9 mouse cellular contexts compared by ENCODE assay signal in genomic region chr15:99501292-99502260, GRCm38 (mm10). TPM values are rescaled to one million over a fixed set of nuclear protein-coding genes. Genes with fewer than 3 reads are reported as not detected.
DNase-seq lines count a peak whose midpoint lies in the region; ATAC-seq and TF ChIP-seq lines count a peak whose summit lies in the region.
"Had no signal": no experiment of that assay in that cellular context is flagged by ENCODE, and none has a peak within 500 bp of the region (broad histone marks: within the 10 kb centered on the region; RNA-seq: fewer than 3 reads in every experiment).

No protein-coding gene starts in this region.

- H3K4me1 ChIP-seq in lung, embryonic 15.5 days, result peaks cover 82% of the 10 kb centered on the region
- H3K4me1 ChIP-seq in embryonic facial prominence, embryonic 11.5 days (ENCODE audit: control insufficient read depth, insufficient read depth, low read length), result peaks cover 3% of the 10 kb centered on the region; the same call in 1 of the 2 replicates
- peaks cover 17% of the 10 kb centered on the region for H3K4me1 ChIP-seq in hindbrain, postnatal 0 days (ENCODE audit: insufficient read depth, low read length)
- peaks cover 14% of the 10 kb centered on the region for H3K4me1 ChIP-seq in midbrain, embryonic 12.5 days

- H3K27ac ChIP-seq in lung, embryonic 15.5 days, result peak overlapping the region; percentile 41
- no peak overlapping the region for H3K27ac ChIP-seq in embryonic facial prominence, embryonic 11.5 days (replicated peaks; ENCODE audit: low read depth, low read length)
- peak overlapping the region; percentile 52; the same call in 1 of the 2 replicates for H3K27ac ChIP-seq in hindbrain, postnatal 0 days
- peak overlapping the region; percentile 40 for H3K27ac ChIP-seq in midbrain, embryonic 12.5 days (replicated peaks)

- DNase-seq in lung, adult 18-20 months, result no peak
- DNase-seq in embryonic facial prominence, embryonic 11.5 days (ENCODE audit: low spot score), result peak; percentile 66
- DNase-seq in hindbrain, postnatal 0 days (ENCODE audit: low spot score), result peak; percentile 42
- DNase-seq in thymus, postnatal 25 days, result no peak
- no peak for DNase-seq in thymus, postnatal 10 days (ENCODE audit: low spot score in 2 of 2)

- H3K4me2 ChIP-seq in lung, embryonic 15.5 days, result no peak overlapping the region
- H3K4me2 ChIP-seq in embryonic facial prominence, embryonic 11.5 days (ENCODE audit: low read depth, low read length), result no peak overlapping the region
- H3K4me2 ChIP-seq in hindbrain, postnatal 0 days (ENCODE audit: low read depth, low read length), result no peak overlapping the region
- H3K4me2 ChIP-seq in midbrain, embryonic 12.5 days (replicated peaks), result no peak overlapping the region

- no peak for ATAC-seq in lung, embryonic 15.5 days (ENCODE audit: borderline replicate concordance, extremely low read depth, low FRiP score, low TSS enrichment)
- ATAC-seq in embryonic facial prominence, embryonic 11.5 days (replicated peaks; ENCODE audit: insufficient number of reproducible peaks, low FRiP score, low TSS enrichment, low read depth), result no peak
- no peak for ATAC-seq in hindbrain, postnatal 0 days
- no peak for ATAC-seq in midbrain, embryonic 12.5 days (ENCODE audit: low FRiP score, low read depth)
- no peak for ATAC-seq in activated CD4-positive, CD25-positive, alpha-beta regulatory T cell, adult 4 months

- H3K9ac ChIP-seq in lung, embryonic 15.5 days, result no peak overlapping the region
- H3K9ac ChIP-seq in embryonic facial prominence, embryonic 11.5 days (replicated peaks; ENCODE audit: low read length), result no peak overlapping the region
- H3K9ac ChIP-seq in hindbrain, postnatal 0 days (replicated peaks; ENCODE audit: low read length), result no peak overlapping the region; the same call in 1 of the 2 replicates
- H3K9ac ChIP-seq in midbrain, embryonic 12.5 days (replicated peaks), result no peak overlapping the region

- H3K4me3 ChIP-seq in lung, embryonic 15.5 days, result no peak overlapping the region
- H3K4me3 ChIP-seq in embryonic facial prominence, embryonic 11.5 days (ENCODE audit: low read depth, low read length), result no peak overlapping the region
- no peak overlapping the region for H3K4me3 ChIP-seq in hindbrain, postnatal 0 days (ENCODE audit: low read length)
- no peak overlapping the region for H3K4me3 ChIP-seq in midbrain, embryonic 12.5 days

- no peaks in the 10 kb centered on the region for H3K36me3 ChIP-seq in lung, embryonic 15.5 days
- no peaks in the 10 kb centered on the region for H3K36me3 ChIP-seq in embryonic facial prominence, embryonic 11.5 days (replicated peaks; ENCODE audit: control insufficient read depth, insufficient read depth, low read depth, low read length)
- H3K36me3 ChIP-seq in hindbrain, postnatal 0 days (ENCODE audit: insufficient read depth, low read length), result no peaks in the 10 kb centered on the region
- no peaks in the 10 kb centered on the region for H3K36me3 ChIP-seq in midbrain, embryonic 12.5 days

- no peaks in the 10 kb centered on the region for H3K9me3 ChIP-seq in lung, embryonic 15.5 days
- H3K9me3 ChIP-seq in embryonic facial prominence, embryonic 11.5 days (replicated peaks; ENCODE audit: control insufficient read depth, low read length), result no peaks in the 10 kb centered on the region
- H3K9me3 ChIP-seq in hindbrain, postnatal 0 days (ENCODE audit: low read length), result no peaks in the 10 kb centered on the region
- H3K9me3 ChIP-seq in midbrain, embryonic 12.5 days, result no peaks in the 10 kb centered on the region

- no peak for TF ChIP-seq CTCF in hindbrain, postnatal 0 days (IDR thresholded peaks at IDR 0.05; ENCODE audit: low read depth)

- WGBS in lung, embryonic 15.5 days, result 69% methylated on average over 20 of the region's 20 CpGs
- 50% methylated on average over 20 of the region's 20 CpGs for WGBS in embryonic facial prominence, embryonic 11.5 days
- WGBS in hindbrain, postnatal 0 days, result 57% methylated on average over 20 of the region's 20 CpGs
- WGBS in midbrain, embryonic 12.5 days, result 68% methylated on average over 20 of the region's 20 CpGs

- H3K27me3 ChIP-seq in lung, embryonic 15.5 days, result no peaks in the 10 kb centered on the region
- no peaks in the 10 kb centered on the region for H3K27me3 ChIP-seq in embryonic facial prominence, embryonic 11.5 days (ENCODE audit: control insufficient read depth, insufficient read depth, low read length)
- H3K27me3 ChIP-seq in hindbrain, postnatal 0 days (ENCODE audit: insufficient read depth, low read length), result no peaks in the 10 kb centered on the region
- H3K27me3 ChIP-seq in midbrain, embryonic 12.5 days, result peaks cover 4% of the 10 kb centered on the region

RNA-seq across cellular contexts. Expression of gene Faim2, which starts 26.4 kb away (rescaled TPM):
- 1.1 and 1.4 TPM in 2 replicates for polyA plus RNA-seq in lung, embryonic 15.5 days (2015; fragmentation: Nextera tagmentation; extraction: Ambion mirVana)
- polyA plus RNA-seq in embryonic facial prominence, embryonic 11.5 days (2014; fragmentation: Nextera tagmentation; extraction: Ambion mirVana), result 0.24 and 0.66 TPM in 2 replicates
- total RNA-seq in hindbrain, postnatal 0 days (2014; rRNA removed), result 30.5 and 33.4 TPM in 2 replicates
- polyA plus RNA-seq in hindbrain, postnatal 0 days (2015; fragmentation: Nextera tagmentation; extraction: Ambion mirVana), result 54.6 and 57.9 TPM in 2 replicates
- 2.0 and 3.1 TPM in 2 replicates for polyA plus RNA-seq in midbrain, embryonic 12.5 days (2016; fragmentation: Nextera tagmentation; extraction: Ambion mirVana)
- polyA plus RNA-seq in activated CD4-positive, CD25-positive, alpha-beta regulatory T cell, adult 4 months (2017; shearing (Covaris generic)), result under 1 TPM in 1 of 2 experiments, not detected in 1; 0.07 TPM
- total RNA-seq: neutrophil, adult 5-6 weeks had no signal

RNA-seq across cellular contexts. Expression of gene Bcdin3d, which starts 27.0 kb away (rescaled TPM):
- 15.0 and 16.1 TPM in 2 replicates for polyA plus RNA-seq in lung, embryonic 15.5 days (2015; fragmentation: Nextera tagmentation; extraction: Ambion mirVana)
- 15.1 and 16.7 TPM in 2 replicates for polyA plus RNA-seq in embryonic facial prominence, embryonic 11.5 days (2014; fragmentation: Nextera tagmentation; extraction: Ambion mirVana)
- 10.1 and 13.7 TPM in 2 replicates for total RNA-seq in hindbrain, postnatal 0 days (2014; rRNA removed)
- 12.6 and 12.7 TPM in 2 replicates for polyA plus RNA-seq in hindbrain, postnatal 0 days (2015; fragmentation: Nextera tagmentation; extraction: Ambion mirVana)
- 19.9 and 20.1 TPM in 2 replicates for polyA plus RNA-seq in midbrain, embryonic 12.5 days (2016; fragmentation: Nextera tagmentation; extraction: Ambion mirVana)
- 10 to 100 TPM; 23.3 to 23.5 TPM for polyA plus RNA-seq in activated CD4-positive, CD25-positive, alpha-beta regulatory T cell, adult 4 months (2017; shearing (Covaris generic))

RNA-seq across cellular contexts. Expression of gene Nckap5l, which starts 44.0 kb away (rescaled TPM):
- polyA plus RNA-seq in lung, embryonic 15.5 days (2015; fragmentation: Nextera tagmentation; extraction: Ambion mirVana), result 8.7 and 11.6 TPM in 2 replicates
- polyA plus RNA-seq in embryonic facial prominence, embryonic 11.5 days (2014; fragmentation: Nextera tagmentation; extraction: Ambion mirVana), result 9.0 and 9.7 TPM in 2 replicates
- 19.5 and 23.4 TPM in 2 replicates for total RNA-seq in hindbrain, postnatal 0 days (2014; rRNA removed)
- 10.0 and 11.4 TPM in 2 replicates for polyA plus RNA-seq in hindbrain, postnatal 0 days (2015; fragmentation: Nextera tagmentation; extraction: Ambion mirVana)
- polyA plus RNA-seq in midbrain, embryonic 12.5 days (2016; fragmentation: Nextera tagmentation; extraction: Ambion mirVana), result 12.9 and 15.8 TPM in 2 replicates
- polyA plus RNA-seq in activated CD4-positive, CD25-positive, alpha-beta regulatory T cell, adult 4 months (2017; shearing (Covaris generic)), result 1 to 10 TPM in 1 of 2 experiments, under 1 TPM in 1; 0.76 to 1.2 TPM

Comparison
In these comparisons a context has a peak if more than half of its experiments do, and no peak if none do; other contexts are left out.
1. DNase-seq: peak in embryonic facial prominence, embryonic 11.5 days (single experiment) and hindbrain, postnatal 0 days (single experiment); none in lung, adult 18-20 months (0 of 2), thymus, postnatal 25 days (single experiment) and thymus, postnatal 10 days (0 of 2).
2. RNA of gene Faim2, which starts 26.4 kb away (polyA plus RNA-seq): 54.6 to 57.9 TPM in hindbrain, postnatal 0 days; 2.0 to 3.1 TPM in midbrain, embryonic 12.5 days, 1.1 to 1.4 TPM in lung, embryonic 15.5 days, 0.24 to 0.66 TPM in embryonic facial prominence, embryonic 11.5 days and 0.07 TPM in activated CD4-positive, CD25-positive, alpha-beta regulatory T cell, adult 4 months; every median in the first group is over 10 times any median in the second.